Mouse (Mus musculus): Measurements from ENCODE around the gene Oat. TPM values are rescaled to one million over a fixed set of nuclear protein-coding genes. Genes with fewer than 3 reads are reported as not detected.
A peak's percentile ranks its signal among the peaks of the same experiment; 100 is the strongest.

The Oat gene
- total RNA-seq (2014; rRNA removed): 97.4 and 103 TPM in 2 replicates
- polyA plus RNA-seq (2015; fragmentation: Nextera tagmentation; extraction: Ambion mirVana): 103 and 106 TPM in 2 replicates

GRCm38 (mm10) chr7:132576116-132576650 lies at the start of gene Oat:
Oat (minus strand) TSS chr7:132576398.
- ATAC-seq (ENCODE audit: low FRiP score) (peak; percentile 98), DNase-seq (ENCODE audit: low spot score) (peak; percentile 98)
- Histone ChIP-seq H3K4me3 (ENCODE audit: low read depth, low read length) (peak within 1 kb of the TSS; percentile 65), H3K4me2 (ENCODE audit: low read depth, low read length, poor library complexity, severe bottlenecking) (peak within 1 kb of the TSS; percentile 84), H3K36me3 (ENCODE audit: insufficient read depth, low read length) (no peaks in the 10 kb centered on the region), H3K9me3 (ENCODE audit: low read length) (no peaks in the 10 kb centered on the region), H3K27me3 (ENCODE audit: insufficient read depth, low read length) (no peaks in the 10 kb centered on the region), H3K9ac (replicated peaks; ENCODE audit: low read length, poor library complexity, severe bottlenecking) (peak within 1 kb of the TSS; percentile 63), H3K27ac (ENCODE audit: low read depth, low read length) (peak within 1 kb of the TSS; percentile 86), H3K4me1 (ENCODE audit: insufficient read depth, low read length) (no peaks in the 10 kb centered on the region)
- TF ChIP-seq CTCF (IDR thresholded peaks at IDR 0.05): 0 out of 2 replicates have a peak, but pooled peaks have one; percentile 11
- WGBS: under 1% methylated on average over 49 of the region's 49 CpGs

- Histone ChIP-seq H3K4me2 (ENCODE audit: low read depth, low read length, poor library complexity, severe bottlenecking) (no peak overlapping the region), H3K4me1 (ENCODE audit: insufficient read depth, low read length) (no peaks in the 10 kb centered on the region), H3K36me3 (ENCODE audit: insufficient read depth, low read length) (no peaks in the 10 kb centered on the region), H3K4me3 (ENCODE audit: low read depth, low read length) (no peak overlapping the region), H3K27me3 (ENCODE audit: insufficient read depth, low read length) (no peaks in the 10 kb centered on the region), H3K9ac (replicated peaks; ENCODE audit: low read length, poor library complexity, severe bottlenecking) (no peak overlapping the region), H3K9me3 (ENCODE audit: low read length) (no peaks in the 10 kb centered on the region), H3K27ac (ENCODE audit: low read depth, low read length) (no peak overlapping the region)
- no peak for ATAC-seq (ENCODE audit: low FRiP score)
- WGBS: 84% methylated on average over 10 of the region's 10 CpGs
- no peak for TF ChIP-seq CTCF (IDR thresholded peaks at IDR 0.05)
- no peak for DNase-seq (ENCODE audit: low spot score)
Observed at GRCm38 (mm10) chr7:132624161-132624560, 48.0 kb upstream of the Oat start.

GRCm38 (mm10) chr7:132619975-132620918 lies 44.0 kb upstream of the Oat start:
- Histone ChIP-seq H3K4me2 (ENCODE audit: low read depth, low read length, poor library complexity, severe bottlenecking) (no peak overlapping the region), H3K27me3 (ENCODE audit: insufficient read depth, low read length) (no peaks in the 10 kb centered on the region), H3K27ac (ENCODE audit: low read depth, low read length) (no peak overlapping the region), H3K4me3 (ENCODE audit: low read depth, low read length) (no peak overlapping the region), H3K36me3 (ENCODE audit: insufficient read depth, low read length) (no peaks in the 10 kb centered on the region), H3K9me3 (ENCODE audit: low read length) (no peaks in the 10 kb centered on the region), H3K4me1 (ENCODE audit: insufficient read depth, low read length) (no peaks in the 10 kb centered on the region), H3K9ac (replicated peaks; ENCODE audit: low read length, poor library complexity, severe bottlenecking) (no peak overlapping the region)
- DNase-seq (ENCODE audit: low spot score) (no peak), ATAC-seq (ENCODE audit: low FRiP score) (no peak)
- 86% methylated on average over 15 of the region's 15 CpGs for whole genome bisulfite sequencing
- no peak for TF ChIP-seq CTCF (IDR thresholded peaks at IDR 0.05)

GRCm38 (mm10) chr7:132619549-132619948 lies 43.4 kb upstream of the Oat start:
- Histone ChIP-seq H3K9me3 (ENCODE audit: low read length) (no peaks in the 10 kb centered on the region), H3K27ac (ENCODE audit: low read depth, low read length) (no peak overlapping the region), H3K9ac (replicated peaks; ENCODE audit: low read length, poor library complexity, severe bottlenecking) (no peak overlapping the region), H3K4me1 (ENCODE audit: insufficient read depth, low read length) (no peaks in the 10 kb centered on the region), H3K36me3 (ENCODE audit: insufficient read depth, low read length) (no peaks in the 10 kb centered on the region), H3K4me2 (ENCODE audit: low read depth, low read length, poor library complexity, severe bottlenecking) (no peak overlapping the region), H3K27me3 (ENCODE audit: insufficient read depth, low read length) (no peaks in the 10 kb centered on the region), H3K4me3 (ENCODE audit: low read depth, low read length) (no peak overlapping the region)
- DNase-seq (ENCODE audit: low spot score) (no peak), ATAC-seq (ENCODE audit: low FRiP score) (no peak)
- WGBS: 92% methylated on average over 8 of the region's 8 CpGs
- no peak for TF ChIP-seq CTCF (IDR thresholded peaks at IDR 0.05)

- DNase-seq (ENCODE audit: low spot score): no peak
Observed at GRCm38 (mm10) chr7:132617021-132617564, 40.9 kb upstream of the Oat start.

More at GRCm38 (mm10) chr7:132617021-132617564, 40.9 kb upstream of the Oat start:
- Histone ChIP-seq H3K4me3 (ENCODE audit: low read depth, low read length) (no peak overlapping the region), H3K27ac (ENCODE audit: low read depth, low read length) (no peak overlapping the region), H3K9ac (replicated peaks; ENCODE audit: low read length, poor library complexity, severe bottlenecking) (no peak overlapping the region), H3K27me3 (ENCODE audit: insufficient read depth, low read length) (no peaks in the 10 kb centered on the region), H3K9me3 (ENCODE audit: low read length) (no peaks in the 10 kb centered on the region), H3K36me3 (ENCODE audit: insufficient read depth, low read length) (no peaks in the 10 kb centered on the region), H3K4me2 (ENCODE audit: low read depth, low read length, poor library complexity, severe bottlenecking) (no peak overlapping the region), H3K4me1 (ENCODE audit: insufficient read depth, low read length) (no peaks in the 10 kb centered on the region)
- TF ChIP-seq CTCF (IDR thresholded peaks at IDR 0.05): no peak
- ATAC-seq (ENCODE audit: low FRiP score): no peak
- WGBS: 94% methylated on average over 5 of the region's 5 CpGs

All from midbrain, postnatal 0 days (tissue).